Mouse (Mus musculus) midbrain, embryonic 16.5 days (tissue): ENCODE data around the gene Rem1. TPM values are rescaled to one million over a fixed set of nuclear protein-coding genes. Genes with fewer than 3 reads are reported as not detected.

Source experiments
- ATAC-seq: fragments of 200-750 bp; cut with Nextera tagmentation; 2 replicates; pipeline ENCODE4 v1.8.0; 2017; ENCODE audit warnings: moderate TSS enrichment
- H3K27ac ChIP-seq: fragments of 300-500 bp; sonication (generic); 2 replicates; pipeline ENCODE4 v1.5.1; 2014; ENCODE audit warnings: mild to moderate bottlenecking, low read length, mixed read lengths
- H3K27me3 ChIP-seq: fragments of 300-500 bp; sonication (generic); 2 replicates; pipeline ENCODE4 v1.6.1; 2014; ENCODE audit warnings: low read depth, low read length, mixed read lengths; ENCODE audit not compliant: control insufficient read depth, insufficient read depth
- H3K36me3 ChIP-seq: fragments of 300-500 bp; sonication (generic); 2 replicates; pipeline ENCODE4 v1.6.1; 2014; ENCODE audit warnings: mild to moderate bottlenecking, low read length, moderate library complexity, mixed read lengths; ENCODE audit not compliant: control insufficient read depth, insufficient read depth
- H3K4me1 ChIP-seq: fragments of 300-500 bp; sonication (generic); 2 replicates; pipeline ENCODE4 v1.6.1; 2014; ENCODE audit warnings: mild to moderate bottlenecking, low read length, mixed read lengths; ENCODE audit not compliant: control insufficient read depth, insufficient read depth
- H3K4me2 ChIP-seq: fragments of 300-500 bp; sonication (generic); 2 replicates; pipeline ENCODE4 v1.6.1; 2014; ENCODE audit warnings: mild to moderate bottlenecking, low read length, mixed read lengths
- H3K4me3 ChIP-seq: fragments of 300-500 bp; sonication (generic); 2 replicates; pipeline ENCODE4 v1.5.1; 2014; ENCODE audit warnings: low read depth, mild to moderate bottlenecking, low read length, moderate library complexity, mixed read lengths
- H3K9ac ChIP-seq: fragments of 300-500 bp; sonication (generic); 2 replicates; pipeline ENCODE4 v1.6.1; 2014; ENCODE audit warnings: low read depth, low read length, mixed read lengths
- H3K9me3 ChIP-seq: fragments of 300-500 bp; sonication (generic); replicated peaks from 2 replicates; pipeline ENCODE4 v1.6.1; 2014; ENCODE audit warnings: mild to moderate bottlenecking, low read length, mixed read lengths; ENCODE audit not compliant: control insufficient read depth, poor library complexity, severe bottlenecking
- WGBS: fragments of 180-500 bp; shearing (Covaris S2); extraction: QIAGEN DNeasy Blood & Tissue Kit; methylation state at CpG from one replicate; pipeline ENCODE4 v1.1.7; 2014; 5-methylcytosine and 5-hydroxymethylcytosine counted together
- polyA plus RNA-seq: library from polyadenylated mRNA; unstranded; fragments of >200 nt; fragmentation: Nextera tagmentation; extraction: Ambion mirVana; gene quantifications from 2 replicates; pipeline ENCODE4 v1.2.1, GENCODE M21; 2015

Rem1 gene
- polyA plus RNA-seq, 1 experiment from 2014 or later: 0.89 TPM

DNA sequence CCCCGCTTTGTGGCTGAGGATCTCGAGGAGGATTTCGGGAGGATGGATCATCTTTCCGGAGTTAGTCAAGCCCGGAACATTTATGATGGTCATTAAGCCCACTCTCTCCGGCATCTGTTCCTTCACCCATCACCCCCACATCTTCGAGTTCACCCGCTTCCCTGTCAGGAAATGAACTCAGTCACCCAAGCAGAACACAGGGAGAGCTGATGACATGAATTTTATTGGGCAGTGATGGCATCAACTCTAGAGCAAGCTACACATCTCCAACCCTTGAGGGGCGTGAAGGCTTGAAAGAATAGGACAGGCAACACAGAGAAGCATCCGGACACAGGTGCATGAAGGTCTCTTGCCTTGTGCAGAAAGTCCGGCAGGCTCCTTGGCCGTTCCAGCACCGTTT, 4.6 kb upstream of the Rem1 start:
- no peaks in the 10 kb centered on the region for H3K9me3 ChIP-seq
- peaks cover 9% of the 10 kb centered on the region for H3K27me3 ChIP-seq
- H3K27ac ChIP-seq: no peak overlapping the region
- H3K4me3 ChIP-seq: no peak overlapping the region
- H3K4me2 ChIP-seq: no peak overlapping the region
- H3K4me1 ChIP-seq: peaks cover 10% of the 10 kb centered on the region; the same call in 1 of the 2 replicates
- WGBS: 91% methylated on average over 13 of the region's 13 CpGs
- no peak for ATAC-seq
- no peaks in the 10 kb centered on the region for H3K36me3 ChIP-seq
- no peak overlapping the region for H3K9ac ChIP-seq

DNA sequence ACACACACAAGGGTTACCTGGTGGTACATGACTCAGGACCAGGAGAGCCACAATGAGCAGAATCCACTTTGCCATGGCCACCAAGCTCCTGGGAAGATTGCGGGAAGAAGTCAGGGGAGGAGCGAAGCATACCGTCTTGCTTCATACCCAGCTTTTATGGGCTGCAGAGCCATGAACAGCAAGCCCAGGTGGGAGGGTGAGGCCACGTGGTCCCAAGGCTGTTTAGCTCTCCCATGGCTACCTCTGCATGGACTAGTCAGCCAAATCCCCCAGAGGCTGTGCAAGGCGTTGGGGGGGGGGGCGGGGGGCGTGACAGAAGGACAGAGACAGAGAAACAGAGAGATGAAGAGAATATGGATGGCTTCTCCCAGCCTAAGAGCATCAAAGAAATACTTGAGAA, 3.8 kb upstream of the Rem1 start, which contains the start of gene Defb25:
Gene Defb25 (minus strand): TSS at position 101 of the 400 bp plus-strand sequence.
- Histone ChIP-seq H3K27ac (no peak within 1 kb of the TSS), H3K9ac (no peak within 1 kb of the TSS), H3K9me3 (no peaks in the 10 kb centered on the region), H3K4me1 (peaks cover 11% of the 10 kb centered on the region; the same call in 1 of the 2 replicates), H3K4me2 (no peak within 1 kb of the TSS), H3K27me3 (peaks cover 13% of the 10 kb centered on the region), H3K4me3 (no peak within 1 kb of the TSS), H3K36me3 (no peaks in the 10 kb centered on the region)
- no peak for ATAC-seq
- 83% methylated on average over 7 of the region's 7 CpGs for WGBS

DNA sequence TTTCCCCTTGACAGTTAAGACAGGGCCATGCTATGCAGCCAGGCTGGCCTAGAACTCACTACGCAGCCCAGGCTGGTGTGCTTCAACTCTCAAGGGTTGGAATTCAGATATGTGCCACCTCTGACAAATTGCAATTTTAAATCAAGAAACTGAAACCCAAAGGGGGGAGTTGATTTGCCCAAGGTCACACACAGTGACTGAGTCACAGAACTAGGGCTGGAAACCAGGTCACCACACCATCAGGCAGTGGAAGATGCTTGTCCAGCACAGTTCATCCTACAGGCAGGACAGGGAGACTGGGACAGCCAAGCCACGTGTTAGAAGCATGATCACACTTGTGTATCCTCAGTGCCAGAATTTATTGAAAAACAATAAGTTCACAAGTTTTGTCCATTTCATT, 2.2 kb upstream of the Rem1 start:
- 87% methylated on average over 2 of the region's 2 CpGs for WGBS
- peaks cover 22% of the 10 kb centered on the region for H3K27me3 ChIP-seq
- H3K36me3 ChIP-seq: no peaks in the 10 kb centered on the region
- peaks cover 11% of the 10 kb centered on the region; the same call in 1 of the 2 replicates for H3K4me1 ChIP-seq
- H3K9me3 ChIP-seq: no peaks in the 10 kb centered on the region
- no peak overlapping the region for H3K27ac ChIP-seq
- H3K9ac ChIP-seq: no peak overlapping the region
- H3K4me3 ChIP-seq: no peak overlapping the region
- ATAC-seq: no peak
- no peak overlapping the region for H3K4me2 ChIP-seq

DNA sequence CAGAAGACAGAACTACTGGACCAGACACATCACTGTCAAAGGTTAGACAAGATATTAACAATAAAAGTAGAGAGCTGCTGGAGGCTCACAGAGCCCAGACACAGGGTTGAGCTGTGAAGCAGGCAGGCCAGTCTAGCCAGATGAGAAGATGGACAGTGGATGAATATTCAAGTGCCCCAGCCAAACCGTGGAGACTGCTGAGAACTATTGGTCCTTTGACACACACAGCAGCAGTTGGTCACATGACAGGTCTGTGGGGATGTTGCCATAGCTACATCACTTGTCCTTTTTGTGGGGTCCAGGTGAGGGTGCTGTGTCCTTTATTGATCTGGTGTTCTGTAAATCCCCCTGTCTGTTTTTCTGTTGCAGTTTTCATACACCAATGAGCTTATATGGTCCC, 1.5 kb upstream of the Rem1 start:
- H3K9me3 ChIP-seq: no peaks in the 10 kb centered on the region
- H3K27me3 ChIP-seq: peaks cover 22% of the 10 kb centered on the region
- no peak overlapping the region for H3K27ac ChIP-seq
- H3K4me2 ChIP-seq: no peak overlapping the region
- ATAC-seq: peak; percentile 62
- WGBS: 5% methylated on average over 1 of the region's 1 CpGs
- no peaks in the 10 kb centered on the region for H3K36me3 ChIP-seq
- peaks cover 11% of the 10 kb centered on the region; the same call in 1 of the 2 replicates for H3K4me1 ChIP-seq
- no peak overlapping the region for H3K9ac ChIP-seq
- H3K4me3 ChIP-seq: no peak overlapping the region

DNA sequence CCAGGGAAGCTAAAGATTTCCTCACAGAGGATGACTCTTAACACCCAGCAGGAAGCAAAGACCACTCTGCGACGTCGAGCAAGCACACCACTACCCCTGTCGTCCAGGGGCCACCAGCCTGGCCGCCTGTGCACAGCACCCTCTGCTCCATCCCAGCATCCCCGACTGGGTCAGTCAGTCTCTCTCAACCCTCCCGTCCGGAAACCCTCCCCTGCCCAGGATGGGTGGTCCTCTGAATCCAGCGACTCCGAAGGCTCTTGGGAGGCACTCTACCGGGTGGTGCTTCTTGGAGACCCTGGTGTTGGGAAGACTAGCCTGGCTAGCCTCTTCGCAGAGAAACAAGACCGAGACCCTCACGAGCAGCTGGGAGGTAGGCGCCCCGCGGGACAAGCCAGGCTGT, 1.3 kb downstream of the Rem1 start:
- peaks cover 22% of the 10 kb centered on the region for H3K27me3 ChIP-seq
- ATAC-seq: no peak
- no peak overlapping the region for H3K4me3 ChIP-seq
- no peaks in the 10 kb centered on the region for H3K9me3 ChIP-seq
- H3K4me2 ChIP-seq: no peak overlapping the region
- peaks cover 11% of the 10 kb centered on the region; the same call in 1 of the 2 replicates for H3K4me1 ChIP-seq
- 47% methylated on average over 17 of the region's 17 CpGs for WGBS
- H3K36me3 ChIP-seq: no peaks in the 10 kb centered on the region
- no peak overlapping the region for H3K27ac ChIP-seq
- no peak overlapping the region for H3K9ac ChIP-seq

DNA sequence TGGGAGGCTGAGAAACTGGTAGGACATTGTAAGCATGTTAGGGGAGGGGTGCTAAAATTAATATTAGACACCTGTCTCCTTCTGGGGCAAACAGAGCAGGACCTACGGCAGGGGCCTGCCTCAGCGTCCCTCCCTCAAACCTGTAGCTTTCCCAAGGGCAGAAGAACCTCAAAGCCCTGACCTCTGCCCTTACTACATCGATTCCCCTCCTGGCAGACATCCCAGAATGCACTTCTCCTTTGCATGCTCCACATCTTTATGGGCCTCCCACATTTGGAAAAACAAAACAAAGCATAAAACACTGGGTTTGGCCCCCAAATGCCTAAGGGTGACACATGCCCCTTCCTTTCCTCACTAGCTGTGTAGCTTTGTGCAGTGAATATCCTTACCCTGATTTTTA, 2.5 kb downstream of the Rem1 start:
- Histone ChIP-seq H3K4me2 (no peak overlapping the region), H3K4me1 (peaks cover 13% of the 10 kb centered on the region; the same call in 1 of the 2 replicates), H3K4me3 (no peak overlapping the region), H3K27me3 (peaks cover 22% of the 10 kb centered on the region), H3K9ac (no peak overlapping the region), H3K36me3 (no peaks in the 10 kb centered on the region), H3K9me3 (no peaks in the 10 kb centered on the region), H3K27ac (no peak overlapping the region)
- no peak for ATAC-seq
- WGBS: 72% methylated on average over 3 of the region's 3 CpGs

DNA sequence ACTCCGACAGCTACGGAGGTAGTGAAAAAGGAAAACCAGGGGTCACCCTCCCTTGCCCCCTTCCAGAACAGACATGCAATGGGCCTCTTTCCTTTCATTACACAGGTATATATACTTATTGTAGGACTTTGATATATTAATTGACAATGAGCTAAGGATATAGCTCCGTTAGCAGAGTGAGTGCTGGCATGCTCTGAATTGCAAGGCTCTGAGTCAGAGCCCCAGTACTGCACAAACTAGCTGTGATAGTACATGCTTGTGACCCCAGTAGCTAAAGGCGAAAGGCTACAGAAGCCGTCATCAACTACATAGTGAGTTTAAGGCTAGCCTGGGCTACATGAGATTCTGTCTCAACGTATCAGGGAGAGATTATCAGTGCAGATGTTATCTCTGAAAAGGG, 3.2 kb downstream of the Rem1 start:
- Histone ChIP-seq H3K4me1 (peaks cover 13% of the 10 kb centered on the region; the same call in 1 of the 2 replicates), H3K9ac (no peak overlapping the region), H3K9me3 (no peaks in the 10 kb centered on the region), H3K27me3 (peaks cover 22% of the 10 kb centered on the region), H3K36me3 (no peaks in the 10 kb centered on the region), H3K4me2 (no peak overlapping the region), H3K4me3 (no peak overlapping the region), H3K27ac (no peak overlapping the region)
- ATAC-seq: no peak
- WGBS: 87% methylated on average over 6 of the region's 6 CpGs

DNA sequence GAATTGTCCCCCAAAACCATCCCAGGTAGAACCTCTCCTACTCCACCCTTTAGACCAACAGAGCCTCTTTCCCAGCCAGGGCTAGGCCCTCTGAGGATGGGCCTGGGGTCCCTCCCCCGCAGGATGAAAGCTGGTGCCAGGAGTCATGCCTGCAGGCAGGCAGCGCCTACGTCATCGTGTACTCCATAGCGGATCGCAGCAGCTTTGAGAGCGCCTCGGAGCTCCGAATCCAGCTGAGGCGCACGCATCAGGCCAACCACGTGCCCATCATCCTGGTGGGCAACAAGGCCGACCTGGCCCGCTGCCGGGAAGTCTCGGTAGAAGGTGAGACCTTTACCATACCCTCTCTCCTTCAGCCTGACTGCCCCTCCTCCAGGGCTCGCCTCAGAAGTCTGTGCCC, 6.6 kb downstream of the Rem1 start:
- H3K27me3 ChIP-seq: peaks cover 5% of the 10 kb centered on the region
- peak overlapping the region; percentile 23; the same call in 1 of the 2 replicates for H3K9ac ChIP-seq
- WGBS: 34% methylated on average over 17 of the region's 17 CpGs
- H3K4me3 ChIP-seq: no peak overlapping the region
- peak overlapping the region; percentile 36 for H3K4me2 ChIP-seq
- H3K36me3 ChIP-seq: no peaks in the 10 kb centered on the region
- 0 out of 2 replicates have a peak, but pooled peaks cover 2% of the 10 kb centered on the region for H3K4me1 ChIP-seq
- no peak for ATAC-seq
- no peaks in the 10 kb centered on the region for H3K9me3 ChIP-seq
- no peak overlapping the region for H3K27ac ChIP-seq

DNA sequence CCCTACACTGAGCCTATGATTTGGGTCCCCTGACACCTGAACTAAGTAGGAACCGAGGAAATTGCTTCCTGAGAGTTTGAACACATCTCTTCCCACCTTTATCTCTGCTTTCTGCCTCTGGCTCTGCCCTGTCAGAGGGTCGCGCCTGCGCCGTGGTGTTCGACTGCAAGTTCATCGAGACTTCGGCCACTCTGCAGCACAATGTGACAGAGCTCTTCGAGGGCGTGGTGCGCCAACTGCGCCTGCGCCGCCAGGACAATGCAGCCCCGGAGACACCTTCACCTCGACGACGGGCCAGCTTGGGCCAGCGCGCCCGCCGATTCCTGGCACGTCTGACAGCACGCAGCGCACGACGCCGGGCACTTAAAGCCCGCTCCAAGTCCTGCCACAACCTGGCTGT, 7.6 kb downstream of the Rem1 start:
- no peaks in the 10 kb centered on the region for H3K36me3 ChIP-seq
- H3K9ac ChIP-seq: no peak overlapping the region
- no peak for ATAC-seq
- H3K4me2 ChIP-seq: no peak overlapping the region
- H3K27ac ChIP-seq: no peak overlapping the region
- H3K4me3 ChIP-seq: no peak overlapping the region
- 0 out of 2 replicates have a peak, but pooled peaks cover 2% of the 10 kb centered on the region for H3K4me1 ChIP-seq
- H3K27me3 ChIP-seq: no peaks in the 10 kb centered on the region
- H3K9me3 ChIP-seq: no peaks in the 10 kb centered on the region
- 81% methylated on average over 29 of the region's 29 CpGs for WGBS
